Mouse (Mus musculus) liver, embryonic 16.5 days (tissue): ENCODE data around the gene Kdm4d. TPM values are rescaled to one million over a fixed set of nuclear protein-coding genes. Genes with fewer than 3 reads are reported as not detected.
A peak's percentile ranks its signal among the peaks of the same experiment; 100 is the strongest.

Experiments used
- ATAC-seq: fragments of 200-750 bp; cut with Nextera tagmentation; 2 replicates; pipeline ENCODE4 v1.8.0; 2017; ENCODE audit warnings: low read depth, mild to moderate bottlenecking, moderate number of reproducible peaks, moderate library complexity
- H3K27ac ChIP-seq: fragments of 300-500 bp; sonication (generic); 2 replicates; pipeline ENCODE4 v1.5.1; 2014; ENCODE audit warnings: mild to moderate bottlenecking, low read length
- H3K27me3 ChIP-seq: fragments of 300-500 bp; sonication (generic); 2 replicates; pipeline ENCODE4 v1.6.1; 2014; ENCODE audit warnings: low read depth, low read length, mixed read lengths; ENCODE audit not compliant: control insufficient read depth, insufficient read depth
- H3K36me3 ChIP-seq: fragments of 300-500 bp; sonication (generic); 2 replicates; pipeline ENCODE4 v1.6.1; 2014; ENCODE audit warnings: mild to moderate bottlenecking; ENCODE audit not compliant: control insufficient read depth, insufficient read depth
- H3K4me1 ChIP-seq: fragments of 300-500 bp; sonication (generic); 2 replicates; pipeline ENCODE4 v1.6.1; 2014; ENCODE audit warnings: low read depth, low read length, mixed read lengths; ENCODE audit not compliant: control insufficient read depth
- H3K4me2 ChIP-seq: fragments of 300-500 bp; sonication (generic); 2 replicates; pipeline ENCODE4 v1.6.1; 2014; ENCODE audit warnings: low read depth, low read length, mixed read lengths
- H3K4me3 ChIP-seq: fragments of 300-500 bp; sonication (generic); 2 replicates; pipeline ENCODE4 v1.5.1; 2014; ENCODE audit warnings: low read depth, mild to moderate bottlenecking, low read length
- H3K9ac ChIP-seq: fragments of 300-500 bp; sonication (generic); 2 replicates; pipeline ENCODE4 v1.6.1; 2014; ENCODE audit warnings: low read depth, low read length
- H3K9me3 ChIP-seq: fragments of 300-500 bp; sonication (generic); replicated peaks from 2 replicates; pipeline ENCODE4 v1.6.1; 2016; ENCODE audit warnings: low read length; ENCODE audit not compliant: control insufficient read depth
- WGBS: fragments of 180-500 bp; shearing (Covaris S2); extraction: QIAGEN DNeasy Blood & Tissue Kit; methylation state at CpG from one replicate; pipeline ENCODE4 v1.1.7; 2014; ENCODE audit not compliant: insufficient replicate concordance; 5-methylcytosine and 5-hydroxymethylcytosine counted together
- polyA plus RNA-seq: library from polyadenylated mRNA; unstranded; fragments of >200 nt; fragmentation: Nextera tagmentation; extraction: Ambion mirVana; gene quantifications from 2 replicates; pipeline ENCODE4 v1.2.1, GENCODE M21; 2015

The Kdm4d gene
- polyA plus RNA-seq = 0.02 TPM in 1 of 2 replicates, not detected in the other

DNA sequence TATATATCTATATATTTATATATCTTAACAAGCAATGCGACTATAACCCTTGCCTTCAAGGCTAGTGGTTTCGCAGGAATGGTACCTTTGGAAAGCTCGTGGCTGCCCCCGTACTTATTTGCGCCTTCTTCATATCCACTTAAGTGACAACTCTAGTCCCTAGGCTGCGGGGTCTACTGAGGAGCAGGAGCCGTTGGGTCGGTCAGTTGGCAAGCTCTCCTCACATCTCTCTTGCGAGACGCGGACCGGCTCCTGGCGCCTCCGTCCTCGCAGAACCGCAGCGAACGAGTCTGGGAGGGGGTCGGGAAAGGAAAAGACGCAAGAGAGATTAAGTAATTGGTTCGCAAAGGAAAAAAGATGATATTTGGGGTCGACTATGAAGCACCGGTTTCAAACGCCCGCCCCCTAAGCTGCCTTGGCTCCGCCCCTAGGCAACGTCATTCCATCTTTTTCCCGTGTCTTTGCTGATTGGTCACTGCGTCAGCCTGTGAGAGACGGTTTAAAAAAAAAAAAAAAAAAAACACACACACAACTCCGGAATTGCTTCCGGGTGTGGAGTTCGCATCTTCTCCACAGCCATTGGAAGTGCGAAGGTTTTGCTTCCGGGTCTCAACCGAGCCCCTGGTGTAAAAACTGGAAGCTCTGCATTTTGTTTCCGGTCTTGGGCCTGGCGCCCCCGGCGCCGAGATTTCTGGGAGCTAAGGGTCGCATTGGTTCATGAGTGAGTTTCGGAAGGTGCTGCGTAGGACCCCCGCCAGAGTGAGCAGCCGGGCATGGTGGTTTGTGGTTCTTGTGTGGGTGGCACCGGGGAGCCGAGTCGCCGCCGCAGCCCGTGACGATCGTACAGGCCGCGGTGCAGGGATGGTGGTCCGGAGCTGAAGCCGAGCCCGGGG lies at the start of gene Kdm4d, which contains the start of gene Cwc15:
TSS of gene Kdm4d (minus strand) at position 460 of the 893 bp plus-strand sequence.
TSS of gene Cwc15 (plus strand) at position 595 of the 893 bp plus-strand sequence.
- H3K4me3 ChIP-seq = peak within 1 kb of the TSS; percentile 80
- H3K9me3 ChIP-seq = no peaks in the 10 kb centered on the region
- ATAC-seq = peak; percentile 99
- no peak within 1 kb of the TSS for H3K27ac ChIP-seq
- peak within 1 kb of the TSS; percentile 77 for H3K4me2 ChIP-seq
- peaks cover 19% of the 10 kb centered on the region for H3K36me3 ChIP-seq
- no peaks in the 10 kb centered on the region for H3K27me3 ChIP-seq
- H3K9ac ChIP-seq = peak within 1 kb of the TSS; percentile 74
- H3K4me1 ChIP-seq = peaks cover 6% of the 10 kb centered on the region
- WGBS = under 1% methylated on average over 59 of the region's 59 CpGs

DNA sequence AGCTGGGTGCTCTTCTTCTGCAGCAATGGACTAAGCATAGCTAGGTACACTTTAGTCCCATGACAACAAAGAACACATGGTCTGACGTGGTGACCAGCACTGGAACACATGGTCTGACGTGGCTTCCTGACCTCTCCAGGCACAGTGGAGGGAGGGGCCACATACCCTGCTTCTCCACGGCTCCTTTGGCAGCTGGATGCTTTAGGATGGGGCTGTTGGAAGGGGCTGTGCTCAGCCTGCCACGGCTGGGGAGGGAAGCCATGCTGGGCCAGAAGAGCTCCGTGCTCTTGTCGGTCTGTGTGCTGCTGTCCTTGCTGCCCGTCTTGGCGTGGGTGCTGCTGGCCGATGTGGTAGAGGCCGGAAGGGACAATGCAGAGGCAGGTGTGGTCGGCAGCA lies 48.1 kb upstream of the Kdm4d start:
- no peak for ATAC-seq
- WGBS = 52% methylated on average over 11 of the region's 11 CpGs

DNA sequence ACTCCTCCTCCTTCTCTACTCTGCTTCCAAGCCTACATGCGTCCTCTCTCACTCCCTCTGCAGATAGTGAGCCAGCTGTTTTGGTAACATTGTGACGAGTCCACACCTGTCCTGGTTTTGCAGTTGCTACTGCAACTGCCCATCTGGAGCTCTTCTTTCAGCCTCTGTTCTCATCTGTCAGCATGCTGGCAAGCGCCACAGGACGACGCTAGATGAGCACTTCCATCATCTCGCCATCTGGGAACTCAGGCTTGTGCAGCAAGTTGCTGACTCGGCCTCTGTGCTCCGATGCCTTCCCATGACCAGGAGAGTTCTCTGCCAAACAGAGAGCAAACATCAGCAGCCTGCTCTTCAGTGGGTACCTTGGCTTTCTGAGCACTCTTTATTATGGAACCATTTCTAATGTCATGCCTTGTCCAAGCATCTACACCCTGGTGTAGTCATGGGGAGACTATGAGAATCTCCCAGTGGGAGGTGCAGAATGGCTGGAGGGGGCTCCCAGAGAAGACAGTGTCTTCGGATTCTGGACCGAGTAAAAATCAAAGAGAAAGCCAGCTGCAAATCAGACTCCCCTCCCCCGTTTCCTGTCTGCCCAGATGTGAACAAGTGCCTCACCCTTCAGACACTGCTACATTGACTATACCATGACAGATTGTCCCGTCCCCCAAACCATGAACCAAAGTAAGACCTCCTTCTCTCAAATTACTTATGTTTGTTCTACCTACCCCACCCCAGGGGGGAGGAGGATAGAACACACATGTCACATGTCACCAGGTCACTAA lies 47.5 kb upstream of the Kdm4d start:
- no peaks in the 10 kb centered on the region for H3K36me3 ChIP-seq
- H3K27me3 ChIP-seq = no peaks in the 10 kb centered on the region
- no peak overlapping the region for H3K9ac ChIP-seq
- no peak for ATAC-seq
- H3K4me1 ChIP-seq = no peaks in the 10 kb centered on the region
- no peak overlapping the region for H3K4me3 ChIP-seq
- 56% methylated on average over 12 of the region's 12 CpGs for WGBS
- H3K4me2 ChIP-seq = no peak overlapping the region
- H3K9me3 ChIP-seq = no peaks in the 10 kb centered on the region
- no peak overlapping the region for H3K27ac ChIP-seq

More for the DNA sequence above, 48.1 kb upstream of the Kdm4d start:
- Histone ChIP-seq H3K36me3 (no peaks in the 10 kb centered on the region), H3K27ac (no peak overlapping the region), H3K4me1 (no peaks in the 10 kb centered on the region), H3K4me2 (no peak overlapping the region), H3K27me3 (no peaks in the 10 kb centered on the region), H3K9me3 (no peaks in the 10 kb centered on the region), H3K4me3 (no peak overlapping the region), H3K9ac (no peak overlapping the region)

GRCm38 (mm10) chr9:14544034-14544757 lies 43.9 kb upstream of the Kdm4d start:
- no peak overlapping the region for H3K9ac ChIP-seq
- no peaks in the 10 kb centered on the region; the same call in 1 of the 2 replicates for H3K36me3 ChIP-seq
- no peak overlapping the region for H3K27ac ChIP-seq
- 45% methylated on average over 9 of the region's 9 CpGs for WGBS
- H3K4me2 ChIP-seq = no peak overlapping the region
- H3K27me3 ChIP-seq = no peaks in the 10 kb centered on the region
- no peaks in the 10 kb centered on the region for H3K4me1 ChIP-seq
- ATAC-seq = no peak
- no peaks in the 10 kb centered on the region for H3K9me3 ChIP-seq
- no peak overlapping the region for H3K4me3 ChIP-seq

DNA sequence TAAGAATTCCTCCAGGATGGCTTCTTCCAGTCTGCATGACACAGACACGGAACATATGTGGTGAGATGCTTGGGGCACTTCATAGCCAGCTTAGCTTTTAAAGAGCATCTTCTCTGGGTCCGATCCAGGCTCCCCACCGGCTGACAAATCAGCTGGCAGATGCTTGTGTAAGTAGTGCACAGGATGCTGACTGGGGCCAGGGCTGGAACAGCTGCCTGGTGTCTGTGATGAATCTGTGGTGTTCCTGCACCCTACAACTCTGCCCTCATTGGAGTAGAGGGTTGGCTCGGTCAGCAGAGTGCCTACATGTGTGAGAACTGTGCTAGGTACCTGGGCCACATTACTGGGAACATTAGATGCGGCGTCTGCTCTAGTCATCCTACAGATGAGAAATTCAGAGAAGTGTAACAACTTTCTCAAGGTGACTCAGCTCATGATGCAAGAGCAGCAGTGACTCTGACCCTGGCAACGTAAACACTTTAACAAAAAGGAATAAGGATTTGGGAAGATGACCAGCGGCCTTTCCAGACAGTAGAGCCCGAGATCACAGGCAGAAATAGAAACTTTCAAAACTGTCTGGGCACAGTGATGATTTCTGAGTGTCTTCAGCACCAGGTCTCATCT lies 34.7 kb upstream of the Kdm4d start:
- Histone ChIP-seq H3K27ac (no peak overlapping the region), H3K4me1 (no peaks in the 10 kb centered on the region), H3K9ac (no peak overlapping the region), H3K4me3 (no peak overlapping the region), H3K36me3 (no peaks in the 10 kb centered on the region; the same call in 1 of the 2 replicates), H3K9me3 (no peaks in the 10 kb centered on the region), H3K4me2 (no peak overlapping the region), H3K27me3 (no peaks in the 10 kb centered on the region)
- 64% methylated on average over 9 of the region's 9 CpGs for WGBS
- ATAC-seq = no peak

DNA sequence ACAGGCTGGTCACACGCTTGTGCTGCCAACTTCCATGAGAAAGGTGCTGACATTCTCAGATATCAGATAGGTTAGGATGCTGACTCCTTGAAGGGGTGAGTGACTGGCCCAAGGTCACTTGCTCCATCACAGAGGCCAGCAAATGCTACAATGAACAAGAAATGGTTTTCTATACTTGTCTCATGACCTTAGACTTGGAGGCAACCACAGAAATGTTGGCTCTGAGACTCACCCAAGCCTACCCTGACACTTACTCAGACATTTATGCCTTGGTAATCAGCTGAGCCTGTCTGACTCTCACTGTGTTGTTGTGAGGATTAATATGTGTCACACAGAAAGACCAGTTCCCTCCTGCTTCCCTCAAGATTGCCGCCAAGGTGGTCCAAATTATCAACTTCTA lies 33.4 kb upstream of the Kdm4d start:
- H3K4me2 ChIP-seq = no peak overlapping the region
- H3K4me3 ChIP-seq = no peak overlapping the region
- H3K4me1 ChIP-seq = no peaks in the 10 kb centered on the region
- WGBS = 62% methylated on average over 2 of the region's 2 CpGs
- no peaks in the 10 kb centered on the region for H3K9me3 ChIP-seq
- no peaks in the 10 kb centered on the region for H3K36me3 ChIP-seq
- H3K9ac ChIP-seq = no peak overlapping the region
- no peak overlapping the region for H3K27ac ChIP-seq
- H3K27me3 ChIP-seq = no peaks in the 10 kb centered on the region
- no peak for ATAC-seq

DNA sequence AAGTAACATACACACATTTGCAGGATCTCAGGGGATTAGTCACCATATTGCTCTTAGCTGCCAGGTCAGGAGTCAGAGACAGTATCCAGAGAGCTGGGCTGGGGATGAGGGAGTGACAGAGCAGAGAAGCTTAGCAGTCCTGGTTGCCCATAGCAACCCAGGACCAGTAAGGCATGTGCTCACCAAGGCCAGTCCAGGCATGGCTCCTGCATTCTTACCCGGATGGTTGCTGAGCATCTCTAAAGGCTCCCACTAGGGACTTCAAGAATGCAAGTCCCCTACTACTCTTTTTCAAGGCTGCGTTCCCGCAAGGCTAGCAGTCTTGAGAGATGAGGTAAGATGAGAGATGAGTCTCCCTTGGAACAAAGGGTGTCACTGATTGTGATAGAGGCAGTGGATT lies 32.0 kb upstream of the Kdm4d start:
- Histone ChIP-seq H3K36me3 (no peaks in the 10 kb centered on the region), H3K9ac (no peak overlapping the region), H3K4me2 (no peak overlapping the region), H3K4me3 (no peak overlapping the region), H3K27ac (no peak overlapping the region), H3K9me3 (no peaks in the 10 kb centered on the region), H3K27me3 (no peaks in the 10 kb centered on the region), H3K4me1 (no peaks in the 10 kb centered on the region)
- WGBS = 55% methylated on average over 3 of the region's 3 CpGs
- ATAC-seq = no peak

DNA sequence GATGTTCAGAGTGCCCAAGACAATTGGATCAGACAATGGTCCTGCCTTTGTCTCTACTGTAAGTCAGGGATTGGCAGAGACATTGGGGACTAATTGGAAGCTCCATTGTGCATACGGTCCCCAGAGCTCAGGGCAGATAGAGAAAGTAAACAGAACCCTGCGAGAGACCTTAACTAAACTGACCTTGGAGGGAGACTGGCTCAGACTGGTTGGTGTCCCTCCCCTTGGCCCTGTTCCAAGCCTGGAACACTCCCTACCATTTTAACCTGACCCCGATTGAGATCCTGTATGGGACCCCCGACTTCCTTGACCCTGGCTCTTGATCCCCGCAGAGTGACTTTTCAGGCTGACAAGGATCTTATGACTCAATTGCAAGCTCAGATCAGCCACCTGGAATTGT lies 29.7 kb upstream of the Kdm4d start:
- peak; percentile 63 for ATAC-seq
- H3K9me3 ChIP-seq = no peaks in the 10 kb centered on the region
- WGBS = 56% methylated on average over 5 of the region's 5 CpGs
- H3K27ac ChIP-seq = no peak overlapping the region
- H3K4me3 ChIP-seq = no peak overlapping the region
- no peaks in the 10 kb centered on the region for H3K27me3 ChIP-seq
- no peak overlapping the region for H3K4me2 ChIP-seq
- no peaks in the 10 kb centered on the region for H3K36me3 ChIP-seq
- H3K4me1 ChIP-seq = no peaks in the 10 kb centered on the region
- H3K9ac ChIP-seq = no peak overlapping the region
